Mouse (Mus musculus) kidney, adult 10 weeks (tissue): ENCODE data around the gene Nfil3. TPM values are rescaled to one million over a fixed set of nuclear protein-coding genes. Genes with fewer than 3 reads are reported as not detected.

Source experiments
- polyA plus RNA-seq: library from polyadenylated mRNA; stranded (reverse); fragments of 350-450 nt; fragmentation: Illumina TruSeq; extraction: RNeasy Lipid Tissue Mini Kit (QIAGEN cat#74804); gene quantifications from one replicate; pipeline ENCODE4 v1.2.3, GENCODE M21; 2014; ENCODE audit warnings: low read depth, low replicate concordance

Nfil3 gene
- polyA plus RNA-seq, result 7.9 TPM

GRCm38 (mm10) chr13:52980951-52981421 is at the start of gene Nfil3:
Gene Nfil3, minus strand, starts transcription at chr13:52981073.

GRCm38 (mm10) chr13:52929209-52930171 is 51.4 kb downstream of the Nfil3 start, which contains the start of gene Auh:
Gene Auh, minus strand, starts transcription at chr13:52929681.

Other genes starting within 250 kb of the Nfil3 start
- 81.3 TPM for gene Auh, start 51.4 kb downstream of the Nfil3 start, polyA plus RNA-seq